Mouse (Mus musculus) urinary bladder, adult 18-20 months (tissue): ENCODE measurements around the gene Susd2.

Source experiments
- DNase-seq, 2 experiments: peaks; one replicate each; pipeline ENCODE4 v3.0.0; 2022; ENCODE audit warnings: low spot score in 2 of 2, mixed read lengths in 2 of 2

Susd2 gene

DNA sequence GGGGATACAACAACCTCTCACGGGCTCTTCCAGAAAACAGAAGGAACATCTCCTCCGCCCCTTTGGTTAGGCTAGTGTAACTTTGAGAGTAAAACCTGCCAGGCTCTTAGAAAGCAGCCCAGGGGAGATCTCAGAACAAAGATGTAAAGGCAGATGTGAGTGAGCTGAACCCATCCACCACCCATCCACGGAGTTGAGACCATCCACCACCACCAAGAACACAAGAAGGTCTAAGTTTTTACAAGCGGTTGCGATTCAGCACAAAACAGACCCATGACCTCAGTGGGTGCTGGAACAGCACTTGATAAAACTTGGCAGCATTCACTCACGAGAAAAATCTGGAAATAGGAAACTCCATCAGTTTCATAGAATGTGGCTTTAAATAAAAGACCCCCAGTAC lies 17.9 kb downstream of the Susd2 start:
- DNase-seq: no peak

DNA sequence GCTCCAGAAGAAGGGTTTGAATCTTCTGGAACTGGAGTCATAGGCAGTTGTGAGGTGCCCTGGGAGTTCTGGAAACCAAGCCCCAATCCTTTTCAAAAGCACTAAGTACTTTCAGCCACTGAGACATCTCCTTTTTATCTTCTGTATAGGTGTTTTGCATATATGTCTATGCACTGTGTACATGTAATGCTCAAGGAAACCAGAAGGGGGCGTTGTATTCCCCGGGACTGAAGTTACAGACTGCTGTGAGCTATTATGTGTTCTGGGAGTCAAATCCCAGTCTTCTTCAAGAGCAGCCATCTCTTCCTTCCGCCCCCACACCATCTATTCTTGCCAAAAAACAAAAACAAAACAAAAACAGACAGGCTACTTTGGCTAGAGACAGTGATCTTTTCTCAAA lies 23.0 kb downstream of the Susd2 start:
- DNase-seq: no peak

DNA sequence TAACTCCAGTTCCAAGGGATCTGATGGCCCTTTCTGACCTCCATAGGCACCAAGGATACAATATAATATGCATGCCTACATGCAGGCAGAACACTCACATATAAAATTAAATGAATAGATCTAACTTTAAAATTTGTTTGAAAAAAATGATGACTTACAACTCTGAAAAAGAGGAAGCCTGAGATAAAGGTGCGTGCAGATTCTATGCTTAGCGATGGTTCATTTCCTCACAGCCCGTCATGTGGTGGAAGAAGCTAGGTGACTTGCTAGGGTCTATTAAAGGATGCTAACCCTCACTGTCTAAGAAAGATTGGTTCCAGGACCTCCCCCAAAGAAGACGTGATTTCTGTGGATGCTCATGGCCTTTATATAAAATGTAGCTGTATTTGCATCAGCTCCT lies 27.8 kb downstream of the Susd2 start:
- DNase-seq: no peak

DNA sequence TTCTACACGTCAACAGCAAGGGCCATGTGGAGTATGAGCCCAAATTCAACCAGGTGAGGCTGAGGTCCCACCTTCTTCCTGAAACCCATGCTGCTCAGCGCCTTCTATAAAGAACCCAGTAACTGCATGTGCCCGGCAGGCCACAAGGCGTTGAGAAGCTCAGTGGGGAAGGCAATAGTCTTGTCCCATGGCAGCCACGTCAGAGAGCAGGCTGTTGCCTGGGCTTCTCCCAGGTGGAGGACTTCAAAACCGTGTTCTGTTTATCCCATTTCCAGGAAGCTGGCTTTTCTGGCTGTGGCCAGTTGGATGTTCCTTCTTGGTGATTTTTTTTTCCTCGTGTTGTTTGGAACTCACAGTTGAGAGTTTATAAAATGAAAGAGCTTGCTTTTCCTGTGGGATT lies 33.3 kb downstream of the Susd2 start:
- DNase-seq: no peak

DNA sequence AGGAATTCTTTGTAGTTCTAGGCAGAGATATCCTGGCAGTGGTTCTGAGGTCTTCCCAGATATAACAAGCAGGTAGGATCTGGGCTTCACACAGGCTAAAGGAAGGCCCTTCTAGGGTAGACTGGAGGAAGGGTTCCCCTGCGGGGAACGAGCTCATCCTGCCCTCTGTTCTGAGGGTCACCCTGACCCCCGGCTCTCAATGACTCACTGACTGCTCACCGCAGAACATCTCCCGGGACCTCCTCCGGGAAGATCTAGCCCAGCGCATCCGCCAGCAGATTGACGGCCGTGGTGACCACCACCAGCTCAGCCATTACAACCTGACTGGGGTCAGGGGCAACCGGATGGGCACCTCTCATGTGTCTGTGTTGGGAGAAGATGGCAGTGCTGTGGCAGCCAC lies 34.8 kb downstream of the Susd2 start:
- no peak for DNase-seq

DNA sequence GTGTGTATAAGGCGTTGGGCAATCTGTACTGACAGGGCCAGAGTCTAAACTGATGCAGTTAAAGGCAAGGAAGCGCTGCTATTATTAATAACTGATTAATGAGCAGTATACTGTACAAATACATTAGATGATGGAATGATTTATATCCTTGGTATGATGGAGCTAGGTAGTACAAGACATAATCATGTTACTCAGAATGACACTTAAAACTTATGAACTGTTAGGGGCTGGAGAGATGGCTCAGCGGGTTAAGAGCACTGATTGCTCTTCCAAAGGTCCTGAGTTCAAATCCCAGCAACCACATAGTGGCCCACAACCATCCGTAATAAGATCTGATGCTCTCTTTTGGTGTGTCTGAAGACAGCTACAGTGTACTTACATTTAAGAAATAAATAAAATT lies 36.6 kb downstream of the Susd2 start:
- DNase-seq: no peak

DNA sequence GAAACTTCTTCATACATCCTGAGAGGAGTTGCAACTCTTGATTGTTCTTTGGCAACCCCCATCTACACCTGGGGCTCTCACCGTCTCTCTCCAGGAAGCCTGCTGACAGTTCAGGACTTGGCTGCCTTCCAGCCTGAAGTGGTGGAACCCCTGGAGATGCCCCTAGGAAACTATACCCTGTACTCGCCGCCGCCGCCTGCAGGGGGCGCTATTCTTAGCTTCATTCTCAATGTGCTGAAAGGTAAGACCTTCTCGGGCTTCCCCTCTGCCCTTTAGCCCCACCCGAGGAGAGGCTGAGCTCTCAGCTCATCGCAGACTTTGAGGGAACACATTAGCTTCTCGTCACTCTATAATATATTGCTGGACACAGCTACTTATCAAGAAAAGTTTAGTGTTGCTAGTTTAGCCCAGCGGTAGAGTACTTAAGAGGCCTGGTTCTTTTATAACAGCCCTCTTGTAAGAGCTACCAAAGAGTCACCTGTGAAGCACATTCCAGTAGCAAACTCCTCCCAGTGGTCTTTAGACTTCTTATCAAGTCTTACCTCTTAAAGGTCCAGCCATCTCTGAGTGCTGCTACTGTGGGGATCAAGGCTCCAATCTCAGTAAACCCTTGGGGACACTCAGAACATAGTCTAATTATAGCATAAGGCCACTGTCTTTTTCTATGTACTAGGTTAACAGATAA lies 38.5 kb downstream of the Susd2 start:
- no peak for DNase-seq

DNA sequence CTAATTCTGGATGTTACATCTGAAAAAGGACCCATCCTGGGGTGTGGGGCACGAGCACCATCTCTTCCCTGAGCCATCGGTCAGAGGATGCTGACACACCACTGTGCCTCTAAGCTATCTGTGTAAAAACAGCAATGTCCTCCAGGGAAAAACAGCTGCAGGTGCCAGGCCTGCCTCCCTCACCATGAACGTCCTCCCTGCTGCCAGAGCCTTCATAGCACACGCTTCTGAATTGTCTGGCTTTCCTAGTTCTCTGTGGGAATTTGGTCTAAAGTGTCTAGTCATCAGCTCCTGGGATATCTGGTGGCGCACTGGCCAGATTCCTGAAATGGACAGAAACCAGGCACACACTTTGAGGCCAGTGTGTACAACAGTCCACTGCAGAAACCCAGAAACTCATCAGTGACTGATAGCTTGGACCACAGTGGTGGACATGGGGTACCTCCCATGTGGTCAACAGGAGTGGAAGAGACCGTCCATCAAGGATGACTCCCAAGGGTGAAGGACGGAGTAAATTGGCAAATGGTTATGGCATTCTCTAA lies 43.5 kb downstream of the Susd2 start:
- no peak for DNase-seq

DNA sequence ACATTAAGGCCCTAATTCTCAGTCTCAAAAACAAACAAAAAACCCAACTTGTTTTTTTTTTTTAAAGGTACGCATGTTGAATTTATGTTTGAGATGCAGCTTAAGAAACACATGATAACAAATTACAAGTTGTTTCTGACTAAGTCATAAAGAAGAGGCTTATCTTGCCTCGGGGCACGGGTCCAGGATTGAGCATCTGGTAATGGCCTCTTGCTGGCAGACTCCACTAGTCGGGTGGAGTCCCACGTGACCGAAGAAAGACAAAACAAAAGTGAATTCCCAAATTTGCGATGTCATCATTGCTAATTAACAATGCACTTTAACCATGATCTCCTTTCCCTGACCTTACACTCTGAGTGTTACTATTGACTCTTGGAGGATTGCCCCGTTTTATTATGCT lies 47.8 kb downstream of the Susd2 start:
- DNase-seq: peak in 1 of 2 experiments; percentile 76

DNA sequence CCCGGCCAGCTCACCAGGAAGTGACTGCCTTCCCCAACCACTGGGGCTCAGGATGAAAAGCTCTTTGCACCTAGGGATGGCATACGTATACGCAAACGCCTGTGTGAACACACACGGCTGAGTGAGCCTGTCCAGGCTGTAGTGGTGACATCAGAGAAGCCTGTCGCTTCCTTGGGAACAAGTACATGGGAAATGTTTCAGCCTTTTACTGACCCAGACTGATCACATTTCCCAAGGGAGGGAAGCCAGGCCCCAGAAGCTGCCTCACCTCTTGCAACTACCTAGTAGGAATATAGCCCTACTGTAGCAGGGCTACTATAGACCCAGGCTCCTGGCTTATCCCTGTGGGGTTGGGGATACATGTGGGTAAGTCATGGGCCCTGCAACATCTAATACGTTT lies 51.2 kb downstream of the Susd2 start:
- no peak for DNase-seq

DNA sequence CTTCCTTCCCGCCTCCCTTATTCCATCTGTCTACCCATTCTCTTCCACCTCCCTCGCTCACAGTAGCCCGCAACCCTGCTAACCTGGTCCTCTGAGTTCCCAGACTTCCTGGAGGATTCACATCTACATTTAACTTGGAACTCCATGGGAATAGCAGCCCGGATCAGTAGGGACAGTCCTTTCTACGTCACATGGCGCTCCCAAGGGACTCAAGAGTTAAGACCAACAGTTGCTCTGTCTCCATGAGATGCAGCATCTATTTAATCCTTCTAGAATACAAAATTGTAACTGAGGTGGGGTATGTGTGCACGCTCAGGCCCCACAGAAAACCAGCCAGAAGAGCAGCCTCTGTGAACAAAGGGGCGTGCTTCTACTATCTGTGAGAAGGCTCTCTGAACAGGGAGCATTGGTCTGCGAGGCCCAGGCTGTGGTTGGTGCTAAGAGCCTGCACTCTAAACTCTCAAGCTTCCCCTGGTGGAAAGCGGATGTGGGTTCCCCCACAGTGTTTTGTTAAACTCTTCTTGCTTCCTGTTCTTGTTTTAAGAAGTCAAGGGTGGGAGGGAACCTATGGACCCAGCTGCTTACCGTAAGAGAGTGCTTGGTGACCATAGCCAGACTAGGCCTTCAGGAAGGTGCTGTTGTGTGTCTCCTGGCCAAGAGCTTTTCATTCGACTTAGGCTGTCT lies 52.5 kb downstream of the Susd2 start:
- no peak for DNase-seq

DNA sequence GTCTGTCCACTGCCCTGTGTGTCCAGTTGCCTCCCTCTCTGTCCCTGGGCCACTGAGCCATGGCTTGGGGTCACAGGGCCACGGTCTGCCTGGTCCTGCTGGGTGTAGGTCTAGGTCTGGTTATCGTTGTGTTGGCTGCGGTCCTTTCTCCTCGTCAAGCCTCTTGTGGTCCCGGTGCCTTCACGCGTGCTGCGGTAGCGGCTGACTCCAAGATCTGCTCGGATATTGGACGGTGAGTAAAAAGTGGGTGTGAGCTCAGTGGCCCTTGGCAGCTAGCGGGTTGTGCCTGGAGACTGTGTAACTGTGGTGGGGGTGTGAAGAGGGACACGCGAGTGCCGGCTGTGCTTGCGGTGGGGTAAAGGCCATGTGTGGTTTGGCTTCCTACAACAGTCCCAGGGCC lies 54.2 kb downstream of the Susd2 start:
- DNase-seq: no peak

DNA sequence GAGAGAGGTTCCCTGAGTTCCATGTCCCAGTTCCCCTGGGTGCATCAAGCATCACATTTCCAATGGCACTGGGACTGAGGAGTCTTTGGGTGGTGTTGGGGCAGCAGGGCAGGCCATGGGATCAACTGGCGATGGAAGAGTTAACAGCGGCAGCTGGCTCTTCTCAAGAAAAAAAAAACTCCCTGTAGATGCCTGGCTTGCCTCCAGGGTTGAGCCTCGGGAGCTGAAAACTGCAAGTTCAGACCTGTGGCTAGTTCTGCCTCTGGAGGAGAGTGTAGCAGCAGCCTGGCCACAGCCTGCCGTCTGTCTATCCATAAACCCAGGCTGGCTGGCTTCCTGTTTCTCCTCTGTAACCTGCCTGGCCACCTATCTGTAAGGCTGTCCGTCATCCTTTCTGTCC lies 54.7 kb downstream of the Susd2 start, which contains the start of gene Ggt5:
Gene Ggt5 (plus strand): TSS at position 212 of the 400 bp plus-strand sequence.
- peak; percentile 53 to 76 for DNase-seq

DNA sequence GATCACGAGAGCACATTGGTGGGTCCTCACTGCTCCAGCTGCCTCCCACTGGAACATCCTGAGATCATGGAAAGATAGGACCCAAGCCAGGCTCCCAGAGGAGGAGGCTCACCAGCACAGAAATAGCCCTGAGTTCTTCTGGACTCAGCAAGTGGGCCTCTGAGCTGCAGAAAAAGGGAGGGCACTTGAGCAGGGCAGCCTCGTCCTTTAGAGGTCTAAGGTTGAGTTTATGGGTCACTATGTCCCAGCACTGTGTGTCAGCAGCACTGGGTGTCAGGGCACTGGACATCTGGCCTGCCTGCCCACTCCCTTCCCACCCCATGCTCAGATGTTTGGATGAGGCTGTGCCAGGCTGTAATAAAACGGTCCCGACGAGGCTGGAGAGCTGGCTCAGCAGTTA lies 55.5 kb downstream of the Susd2 start:
- peak in 1 of 2 experiments; percentile 17 for DNase-seq

DNA sequence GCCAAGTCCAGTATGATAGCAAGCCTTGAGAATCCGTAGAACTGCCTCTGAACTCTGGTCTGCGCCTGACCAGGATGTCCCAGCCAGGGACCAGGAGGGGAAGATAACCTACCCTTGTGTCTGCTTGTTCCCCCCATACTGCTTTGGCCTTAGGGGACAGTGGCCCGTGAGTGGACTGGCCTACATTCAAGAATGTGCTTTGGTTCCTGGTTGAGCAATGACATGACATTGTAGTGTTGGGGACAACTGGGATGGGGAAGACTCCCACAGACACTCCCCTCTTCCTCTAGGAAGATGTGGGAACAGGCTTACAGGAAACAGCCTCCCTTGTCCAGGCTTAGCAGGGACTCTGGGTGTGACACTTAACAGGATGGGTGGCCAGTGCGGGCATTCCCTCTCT lies 56.0 kb downstream of the Susd2 start:
- no peak for DNase-seq
